In genomic region chr4:150509026-150509712, GRCm38 (mm10) we compare ENCODE assay signal across 24 mouse cellular contexts.
DNase-seq lines count a peak whose midpoint lies in the region; TF ChIP-seq lines count a peak whose summit lies in the region.
"Had no signal": no experiment of that assay in that cellular context is flagged by ENCODE, and none has a peak within 500 bp of the region (broad histone marks: within the 10 kb centered on the region; RNA-seq: fewer than 3 reads in every experiment).

No protein-coding gene starts in this region.

- no peak; the same call in 1 of the 2 replicates for TF ChIP-seq CTCF in left cerebral cortex, adult 2 months (IDR thresholded peaks at IDR 0.05)
- TF ChIP-seq CTCF in cerebellum, adult 2 months (IDR thresholded peaks at IDR 0.05; ENCODE audit: borderline replicate concordance, insufficient read depth, low read depth, low read length) = no peak

- no peaks in the 10 kb centered on the region for H3K27me3 ChIP-seq in megakaryocyte, embryonic 14.5 days (replicated peaks)
- no peaks in the 10 kb centered on the region for H3K27me3 ChIP-seq in embryonic facial prominence, embryonic 10.5 days (replicated peaks; ENCODE audit: low read depth, poor library complexity, severe bottlenecking)
- no peaks in the 10 kb centered on the region; the same call in 1 of the 2 replicates for H3K27me3 ChIP-seq in cerebellum, adult 2 months (ENCODE audit: control insufficient read depth, insufficient read depth, low read length)
- H3K27me3 ChIP-seq: embryonic facial prominence, embryonic 15.5 days; hindbrain, embryonic 15.5 days; limb, embryonic 12.5 days; lung, embryonic 15.5 days had no signal

- no peaks in the 10 kb centered on the region for H3K9me3 ChIP-seq in megakaryocyte, embryonic 14.5 days
- no peaks in the 10 kb centered on the region for H3K9me3 ChIP-seq in embryonic facial prominence, embryonic 10.5 days
- H3K9me3 ChIP-seq: embryonic facial prominence, embryonic 15.5 days; hindbrain, embryonic 15.5 days; limb, embryonic 12.5 days; lung, embryonic 15.5 days had no signal

- no peak overlapping the region for H3K4me3 ChIP-seq in left cerebral cortex, adult 2 months
- H3K4me3 ChIP-seq in megakaryocyte, embryonic 14.5 days (replicated peaks) = peak overlapping the region; percentile 40
- H3K4me3 ChIP-seq in embryonic facial prominence, embryonic 10.5 days = no peak overlapping the region
- H3K4me3 ChIP-seq in cerebellum, adult 2 months (replicated peaks; ENCODE audit: insufficient read depth, low read depth, low read length) = no peak overlapping the region
- H3K4me3 ChIP-seq: embryonic facial prominence, embryonic 15.5 days; heart, adult 2 months; hindbrain, embryonic 15.5 days; limb, embryonic 12.5 days; lung, embryonic 15.5 days had no signal

- no peak for TF ChIP-seq POLR2A in cerebellum, adult 2 months (IDR thresholded peaks at IDR 0.05; ENCODE audit: borderline replicate concordance, insufficient read depth, low read length)

- peaks cover 37% of the 10 kb centered on the region for H3K4me1 ChIP-seq in megakaryocyte, embryonic 14.5 days
- H3K4me1 ChIP-seq in embryonic facial prominence, embryonic 10.5 days = no peaks in the 10 kb centered on the region
- H3K4me1 ChIP-seq in cerebellum, adult 2 months (ENCODE audit: control insufficient read depth, insufficient read depth, low read length) = no peaks in the 10 kb centered on the region
- H3K4me1 ChIP-seq: embryonic facial prominence, embryonic 15.5 days; hindbrain, embryonic 15.5 days; limb, embryonic 12.5 days; lung, embryonic 15.5 days had no signal

- intact Hi-C loops in left cerebral cortex, adult 2 months (cut with DNase I) = no loop called here
- intact Hi-C loops in left cerebral cortex, postnatal 10 days (cut with DNase I) = no loop called here

- H3K27ac ChIP-seq in left cerebral cortex, adult 2 months = peak overlapping the region; percentile 50; the same call in 1 of the 2 replicates
- H3K27ac ChIP-seq in embryonic facial prominence, embryonic 10.5 days (replicated peaks) = no peak overlapping the region
- no peak overlapping the region for H3K27ac ChIP-seq in cerebellum, adult 2 months (ENCODE audit: insufficient read depth, low read length)
- H3K27ac ChIP-seq: embryonic facial prominence, embryonic 15.5 days; heart, adult 2 months; hindbrain, embryonic 15.5 days; limb, embryonic 12.5 days; liver, embryonic 14.5 days; lung, embryonic 15.5 days; stomach, postnatal 0 days had no signal

- WGBS in embryonic facial prominence, embryonic 10.5 days = 88% methylated on average over 3 of the region's 3 CpGs
- 86% methylated on average over 3 of the region's 3 CpGs for whole genome bisulfite sequencing in cerebellum, adult 2 months

- H3K36me3 ChIP-seq in megakaryocyte, embryonic 14.5 days (replicated peaks; ENCODE audit: low read length) = peaks cover 59% of the 10 kb centered on the region
- peaks cover 83% of the 10 kb centered on the region for H3K36me3 ChIP-seq in embryonic facial prominence, embryonic 10.5 days (replicated peaks)

- DNase-seq in left cerebral cortex, adult 2 months (ENCODE audit: extremely low spot score in 1 of 2, low spot score in 2 of 2) = no peak
- DNase-seq in left cerebral cortex, postnatal 10 days (ENCODE audit: extremely low spot score in 1 of 2, low spot score in 2 of 2) = no peak
- peak; percentile 13 to 20 for DNase-seq in B cell, adult 2 months
- DNase-seq in brain, adult 2 months (ENCODE audit: low read depth, low spot score) = peak; percentile 52
- no peak for DNase-seq in cerebellum, postnatal 36 days
- DNase-seq in embryonic facial prominence, embryonic 10.5 days (ENCODE audit: low spot score) = no peak
- no peak for DNase-seq in cerebellum, adult 2 months
- DNase-seq: adrenal gland, postnatal 25 days; cerebellum, adult 11-12 months; cerebellum, postnatal 14 days; gastrocnemius, postnatal 25 days; heart, adult 2 months; heart, postnatal 36 days; kidney, adult 8-10 months; kidney, postnatal 10 days; lung, postnatal 36 days; right cerebral cortex, postnatal 14 days had no signal

Comparison
In these comparisons a context has a peak if more than half of its experiments do, and no peak if none do; other contexts are left out.
1. DNase-seq: peak in B cell, adult 2 months (2 of 2) and brain, adult 2 months (single experiment); none in left cerebral cortex, adult 2 months (0 of 2), left cerebral cortex, postnatal 10 days (0 of 2), cerebellum, postnatal 36 days (0 of 2), embryonic facial prominence, embryonic 10.5 days (single experiment) and cerebellum, adult 2 months (0 of 2).